31 mouse cellular contexts compared by ENCODE assay signal in genomic region chr1:187749294-187749693, GRCm38 (mm10).
A peak's percentile ranks its signal among the peaks of the same experiment; 100 is the strongest.
DNase-seq lines count a peak whose midpoint lies in the region; ATAC-seq and TF ChIP-seq lines count a peak whose summit lies in the region.
"Had no signal": no experiment of that assay in that cellular context is flagged by ENCODE, and none has a peak within 500 bp of the region (broad histone marks: within the 10 kb centered on the region; RNA-seq: fewer than 3 reads in every experiment).

No protein-coding gene starts in this region.

- no peak for DNase-seq in heart, embryonic 10.5 days (ENCODE audit: low spot score)
- DNase-seq in heart, adult 8-10 months (ENCODE audit: low spot score), result no peak
- DNase-seq in heart, postnatal 36 days, result no peak
- DNase-seq in ES-E14 (ENCODE audit: low read depth, low spot score) (no peak), ZHBTc4 (ENCODE audit: low read depth, low spot score) (peak; percentile 31)
- no peak for DNase-seq in spleen, adult 18-20 months
- DNase-seq: adrenal gland, adult 8-10 months; adrenal gland, postnatal 25 days; B cell, adult 2 months; cerebellum, adult 11-12 months; cerebellum, adult 8-10 months; cerebellum, postnatal 10 days; cerebellum, postnatal 36 days; embryo, embryonic 11 days; gastrocnemius, postnatal 36 days; heart, postnatal 4 days; kidney, adult 18-20 months; kidney, adult 9 months had no signal

- H3K4me3 ChIP-seq in heart, embryonic 10.5 days, result no peak overlapping the region
- H3K4me3 ChIP-seq in heart, embryonic 13.5 days, result no peak overlapping the region
- H3K4me3 ChIP-seq in ES-E14 (ENCODE audit: insufficient read depth in 1 of 2, low read depth in 1 of 2, low read length in 2 of 2, poor library complexity in 1 of 2, severe bottlenecking in 1 of 2), result no peak overlapping the region
- H3K4me3 ChIP-seq: embryonic facial prominence, embryonic 10.5 days; embryonic facial prominence, embryonic 13.5 days; erythroblast, embryonic 14.5 days; forebrain, embryonic 12.5 days; forebrain, embryonic 15.5 days had no signal

- H3K27me3 ChIP-seq in heart, embryonic 10.5 days (ENCODE audit: insufficient read depth, poor library complexity, severe bottlenecking), result no peaks in the 10 kb centered on the region
- no peaks in the 10 kb centered on the region for H3K27me3 ChIP-seq in heart, embryonic 13.5 days (replicated peaks)
- H3K27me3 ChIP-seq: CH12.LX; embryonic facial prominence, embryonic 13.5 days; forebrain, embryonic 15.5 days; Patski had no signal

- intact Hi-C loops in heart, postnatal 36 days (cut with DNase I), result no loop called here

- in situ Hi-C loops in ES-E14 (cut with MboI; ENCODE audit: low sequenced_read_pairs in 2 of 2, unreplicated experiment in 2 of 2), result no loop called here

- no peaks in the 10 kb centered on the region for H3K9me3 ChIP-seq in heart, embryonic 10.5 days
- H3K9me3 ChIP-seq in heart, embryonic 13.5 days, result no peaks in the 10 kb centered on the region
- H3K9me3 ChIP-seq in ES-E14 (ENCODE audit: control insufficient read depth, insufficient read depth, low read depth, low read length), result no peaks in the 10 kb centered on the region
- H3K9me3 ChIP-seq: embryonic facial prominence, embryonic 10.5 days; embryonic facial prominence, embryonic 13.5 days; forebrain, embryonic 12.5 days; forebrain, embryonic 15.5 days had no signal

- no peak overlapping the region for H3K4me2 ChIP-seq in heart, embryonic 13.5 days
- H3K4me2 ChIP-seq: embryonic facial prominence, embryonic 13.5 days; forebrain, embryonic 12.5 days; forebrain, embryonic 15.5 days; hindbrain, embryonic 14.5 days had no signal

- WGBS in heart, embryonic 10.5 days, result 70% methylated on average over 3 of the region's 3 CpGs
- WGBS in heart, embryonic 13.5 days, result 71% methylated on average over 3 of the region's 3 CpGs

- H3K27ac ChIP-seq in heart, embryonic 10.5 days, result peak overlapping the region; percentile 79
- H3K27ac ChIP-seq in heart, embryonic 13.5 days (replicated peaks), result peak overlapping the region; percentile 48
- H3K27ac ChIP-seq in ES-E14 (ENCODE audit: insufficient read depth, low read depth, low read length, poor library complexity, severe bottlenecking), result no peak overlapping the region
- H3K27ac ChIP-seq: embryonic facial prominence, embryonic 10.5 days; embryonic facial prominence, embryonic 13.5 days; forebrain, embryonic 12.5 days; forebrain, embryonic 15.5 days; hindbrain, embryonic 14.5 days; hindbrain, postnatal 0 days had no signal

- H3K36me3 ChIP-seq in heart, embryonic 10.5 days, result peaks cover 5% of the 10 kb centered on the region
- H3K36me3 ChIP-seq in heart, embryonic 13.5 days, result no peaks in the 10 kb centered on the region
- no peaks in the 10 kb centered on the region for H3K36me3 ChIP-seq in ES-E14 (ENCODE audit: control insufficient read depth, insufficient read depth, low read length, poor library complexity, severe bottlenecking)
- H3K36me3 ChIP-seq: embryonic facial prominence, embryonic 10.5 days; embryonic facial prominence, embryonic 13.5 days; forebrain, embryonic 12.5 days; forebrain, embryonic 15.5 days had no signal

- H3K9ac ChIP-seq in heart, embryonic 13.5 days, result no peak overlapping the region
- H3K9ac ChIP-seq in ES-E14 (ENCODE audit: insufficient read depth, low read depth, low read length, poor library complexity, severe bottlenecking), result no peak overlapping the region
- H3K9ac ChIP-seq: embryonic facial prominence, embryonic 13.5 days; forebrain, embryonic 12.5 days; forebrain, embryonic 15.5 days; hindbrain, embryonic 14.5 days had no signal

- peaks cover 11% of the 10 kb centered on the region for H3K4me1 ChIP-seq in heart, embryonic 10.5 days
- H3K4me1 ChIP-seq in heart, embryonic 13.5 days, result peaks cover 12% of the 10 kb centered on the region
- H3K4me1 ChIP-seq in ES-E14 (ENCODE audit: control insufficient read depth in 2 of 2, insufficient read depth in 2 of 2, low read length in 2 of 2, poor library complexity in 1 of 2), result no peaks in the 10 kb centered on the region
- H3K4me1 ChIP-seq: embryonic facial prominence, embryonic 10.5 days; embryonic facial prominence, embryonic 13.5 days; forebrain, embryonic 12.5 days; forebrain, embryonic 15.5 days had no signal

- ATAC-seq in heart, embryonic 13.5 days (ENCODE audit: extremely low read depth, insufficient number of reproducible peaks, low FRiP score, low TSS enrichment), result no peak
- ATAC-seq: activated CD4-positive, CD25-positive, alpha-beta regulatory T cell, adult 4 months; forebrain, embryonic 15.5 days; hindbrain, postnatal 0 days; inflammation-experienced regulatory T-cells, adult 6 months; intestine, embryonic 16.5 days; Patski had no signal

TF ChIP-seq in ES-E14, 5 proteins besides CTCF, POLR2A, EP300 and RAD21:
- TF ChIP-seq ZNF384 (IDR thresholded peaks at IDR 0.05; ENCODE audit: low read depth, low read length) (no peak), MAFK (IDR thresholded peaks at IDR 0.05; ENCODE audit: insufficient read depth, low read depth, low read length) (peak; percentile 94)
